Mouse (Mus musculus) heart, postnatal 4 days (tissue): ENCODE measurements around the gene Rpl36a. TPM values are rescaled to one million over a fixed set of nuclear protein-coding genes. Genes with fewer than 3 reads are reported as not detected.
"Not testable (repeated sequence)": the region's sequence is repeated elsewhere in the genome, so short reads cannot be mapped to it uniquely, and the experiment has no call there.

Experiments used
- DNase-seq: peaks from one replicate; pipeline ENCODE4 v3.0.0; 2021
- total RNA-seq, 2 experiments: library from RNA; stranded (reverse); gene quantifications; 2 replicates each; pipeline ENCODE4 v1.2.3; 2021

The Rpl36a gene
- 100 to 1,000 TPM; 208 to 224 TPM for total RNA-seq

GRCm38 (mm10) chrX:134585103-134586002 lies at the start of gene Rpl36a:
Gene Rpl36a (plus strand): TSS chrX:134585654.
- DNase-seq, result peak; percentile 95

GRCm38 (mm10) chrX:134539795-134540194 lies 45.7 kb upstream of the Rpl36a start:
- not testable (repeated sequence) for DNase-seq

- peak; percentile 6 for DNase-seq
These were observed 44.9 kb upstream of the Rpl36a start for GRCm38 (mm10) chrX:134540414-134541135.

GRCm38 (mm10) chrX:134541145-134541954 lies 44.1 kb upstream of the Rpl36a start, which contains the start of gene Timm8a1:
Gene Timm8a1 (minus strand): TSS chrX:134541865.
- peak; percentile 69 for DNase-seq

GRCm38 (mm10) chrX:134541955-134542308 lies 43.5 kb upstream of the Rpl36a start:
- no peak for DNase-seq

GRCm38 (mm10) chrX:134547330-134547729 lies 38.1 kb upstream of the Rpl36a start:
- DNase-seq, result no peak

GRCm38 (mm10) chrX:134550903-134551302 lies 34.6 kb upstream of the Rpl36a start:
- peak; percentile 23 for DNase-seq

- no peak for DNase-seq
These were observed 32.1 kb upstream of the Rpl36a start for GRCm38 (mm10) chrX:134553326-134553725.

- no peak for DNase-seq
These were observed 31.0 kb upstream of the Rpl36a start for GRCm38 (mm10) chrX:134554425-134554824.

GRCm38 (mm10) chrX:134564326-134564725 lies 21.1 kb upstream of the Rpl36a start:
- no peak for DNase-seq

- no peak for DNase-seq
These were observed 18.8 kb upstream of the Rpl36a start for GRCm38 (mm10) chrX:134566536-134567222.

- DNase-seq, result no peak
These were observed 7.6 kb upstream of the Rpl36a start for GRCm38 (mm10) chrX:134577896-134578295.

GRCm38 (mm10) chrX:134580528-134581305 lies 4.7 kb upstream of the Rpl36a start:
- no peak for DNase-seq

- no peak for DNase-seq
These were observed 3.2 kb upstream of the Rpl36a start for GRCm38 (mm10) chrX:134582270-134582669.

- no peak for DNase-seq
These were observed 2.4 kb upstream of the Rpl36a start, which contains the start of gene Btk for GRCm38 (mm10) chrX:134582888-134583669. Gene Btk (minus strand): TSS chrX:134583570.

- no peak for DNase-seq
These were observed 993 bp downstream of the Rpl36a start for GRCm38 (mm10) chrX:134586447-134586846.

GRCm38 (mm10) chrX:134588261-134588660 lies 2.8 kb downstream of the Rpl36a start:
- no peak for DNase-seq

- no peak for DNase-seq
These were observed 3.5 kb downstream of the Rpl36a start for GRCm38 (mm10) chrX:134588997-134589396.

- no peak for DNase-seq
These were observed 4.4 kb downstream of the Rpl36a start for GRCm38 (mm10) chrX:134589836-134590235.

GRCm38 (mm10) chrX:134599922-134600565 lies 14.6 kb downstream of the Rpl36a start:
- DNase-seq, result no peak
